Mouse (Mus musculus) cortical plate, adult 2 months (tissue): ENCODE data around the gene Pqbp1. TPM values are rescaled to one million over a fixed set of nuclear protein-coding genes. Genes with fewer than 3 reads are reported as not detected.

Experiments used
- H3K27ac ChIP-seq: fragments of 200-500 bp; 2 replicates; pipeline ENCODE4 v1.5.1; 2012; ENCODE audit warnings: low read length, control low read depth, inconsistent platforms; ENCODE audit not compliant: insufficient read depth
- H3K4me1 ChIP-seq: fragments of 200-500 bp; 2 replicates; pipeline ENCODE4 v1.6.1; 2011; ENCODE audit warnings: low read length; ENCODE audit not compliant: control insufficient read depth, insufficient read depth
- H3K4me3 ChIP-seq: fragments of 200-500 bp; 2 replicates; pipeline ENCODE4 v1.5.1; 2011; ENCODE audit warnings: mild to moderate bottlenecking, low read length, control low read depth; ENCODE audit not compliant: insufficient read depth
- CTCF ChIP-seq: fragments of 200-500 bp; IDR thresholded peaks from 2 replicates; pipeline ENCODE4 v1.5.1; 2011; ENCODE audit warnings: mild to moderate bottlenecking, control low read depth, low read length; ENCODE audit not compliant: insufficient read depth; ENCODE audit errors: extremely low read depth
- POLR2A ChIP-seq: fragments of 200-500 bp; IDR thresholded peaks from 2 replicates; pipeline ENCODE4 v1.6.1; 2011; ENCODE audit warnings: mild to moderate bottlenecking, low read length, control low read depth; ENCODE audit not compliant: insufficient read depth; ENCODE audit errors: extremely low read depth
- polyA plus RNA-seq: library from polyadenylated mRNA; depleted of rRNA; stranded (reverse); fragments of >200 nt; gene quantifications from 2 replicates; pipeline ENCODE4 v1.2.3, GENCODE M21; 2012; rRNA removed

Pqbp1 gene
- polyA plus RNA-seq, 1 experiment: 137 TPM

GRCm38 (mm10) chrX:7854578-7854977 lies 44.5 kb downstream of the Pqbp1 start:
- H3K27ac ChIP-seq: no peak overlapping the region
- H3K4me3 ChIP-seq: no peak overlapping the region
- no peak for TF ChIP-seq POLR2A
- TF ChIP-seq CTCF: peak; percentile 54
- no peaks in the 10 kb centered on the region for H3K4me1 ChIP-seq

GRCm38 (mm10) chrX:7847845-7848244 lies 51.2 kb downstream of the Pqbp1 start:
- Histone ChIP-seq H3K4me1 (peaks cover 2% of the 10 kb centered on the region; the same call in 1 of the 2 replicates), H3K27ac (no peak overlapping the region; the same call in 1 of the 2 replicates), H3K4me3 (no peak overlapping the region)
- TF ChIP-seq CTCF (no peak), POLR2A (no peak)

Other genes starting within 250 kb of the Pqbp1 start
- gene Prickle3, start 242.0 kb downstream of the Pqbp1 start, polyA plus RNA-seq: 2.1 and 2.5 TPM in 2 replicates
- gene Plp2, start 227.9 kb downstream of the Pqbp1 start, polyA plus RNA-seq: 14.5 and 16.3 TPM in 2 replicates
- gene Magix, start 218.0 kb downstream of the Pqbp1 start, polyA plus RNA-seq: 0.96 and 1.2 TPM in 2 replicates
- gene Gpkow, start 202.1 kb downstream of the Pqbp1 start, polyA plus RNA-seq: 26.7 and 28.3 TPM in 2 replicates
- gene Wdr45, start 184.9 kb downstream of the Pqbp1 start, polyA plus RNA-seq: 77.0 and 84.9 TPM in 2 replicates
- gene Gm45208, start 177.0 kb downstream of the Pqbp1 start, polyA plus RNA-seq: 0.46 TPM in 1 of 2 replicates, not detected in the other
- gene Praf2, start 170.8 kb downstream of the Pqbp1 start, polyA plus RNA-seq: 131 and 135 TPM in 2 replicates
- 23.2 and 23.9 TPM in 2 replicates for gene Ccdc120, start 148.4 kb downstream of the Pqbp1 start, polyA plus RNA-seq
- 20.6 and 21.4 TPM in 2 replicates for gene Tfe3, start 136.7 kb downstream of the Pqbp1 start, polyA plus RNA-seq
- gene Gripap1, start 109.5 kb downstream of the Pqbp1 start, polyA plus RNA-seq: 106 and 115 TPM in 2 replicates
- 7.6 and 7.9 TPM in 2 replicates for gene Kcnd1, start 77.0 kb downstream of the Pqbp1 start, polyA plus RNA-seq
- 46.4 and 49.1 TPM in 2 replicates for gene Otud5, start 57.9 kb downstream of the Pqbp1 start, polyA plus RNA-seq
- gene Pim2, start 21.0 kb downstream of the Pqbp1 start, polyA plus RNA-seq: 52.5 and 53.8 TPM in 2 replicates
- 50.2 and 52.7 TPM in 2 replicates for gene Slc35a2, start 15.2 kb downstream of the Pqbp1 start, polyA plus RNA-seq
- 18.5 and 20.1 TPM in 2 replicates for gene Timm17b, start 88 bp upstream of the Pqbp1 start, polyA plus RNA-seq
- gene Gm10491, start 8.6 kb upstream of the Pqbp1 start, polyA plus RNA-seq: not detected in 2 replicates
- gene Gm10490, start 10.3 kb upstream of the Pqbp1 start, polyA plus RNA-seq: not detected in 2 replicates
- gene Pcsk1n, start 20.6 kb upstream of the Pqbp1 start, polyA plus RNA-seq: 580 and 602 TPM in 2 replicates
- gene Eras, start 29.3 kb upstream of the Pqbp1 start, polyA plus RNA-seq: not detected in 2 replicates
- gene Hdac6, start 48.6 kb upstream of the Pqbp1 start, polyA plus RNA-seq: 70.7 and 78.0 TPM in 2 replicates
- gene Gata1, start 78.8 kb upstream of the Pqbp1 start, polyA plus RNA-seq: not detected in 2 replicates
- gene Glod5, start 119.2 kb upstream of the Pqbp1 start, polyA plus RNA-seq: 0.65 and 1.1 TPM in 2 replicates
- 25.5 and 26.1 TPM in 2 replicates for gene Suv39h1, start 175.5 kb upstream of the Pqbp1 start, polyA plus RNA-seq
- gene Was, start 191.2 kb upstream of the Pqbp1 start, polyA plus RNA-seq: 1.7 and 1.9 TPM in 2 replicates
- gene Wdr13, start 233.6 kb upstream of the Pqbp1 start, polyA plus RNA-seq: 203 and 219 TPM in 2 replicates
- gene Rbm3, start 246.6 kb upstream of the Pqbp1 start, polyA plus RNA-seq: 193 and 207 TPM in 2 replicates